Mouse (Mus musculus): Measurements from ENCODE around the gene Nav3.

DNA sequence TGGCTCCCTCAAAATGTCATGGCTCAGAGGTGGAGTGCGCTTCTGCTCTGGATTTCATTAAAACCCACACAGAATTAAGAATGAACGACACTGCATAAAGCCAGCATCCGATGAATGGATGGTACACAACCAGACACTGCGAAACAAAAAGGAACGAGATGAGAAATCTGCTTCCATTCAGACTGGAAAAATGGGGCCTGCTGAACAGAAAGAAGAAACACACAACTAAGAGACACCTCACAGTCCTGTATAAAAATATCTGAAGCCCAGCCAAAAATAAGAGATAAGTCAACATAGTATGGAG lies 526.7 kb downstream of the Nav3 start:
- no peak for TF ChIP-seq POLR2A (IDR thresholded peaks at IDR 0.05; ENCODE audit: borderline replicate concordance, low read depth, low read length)
- no peak for TF ChIP-seq CTCF (IDR thresholded peaks at IDR 0.05; ENCODE audit: low read depth, low read length)
